Mouse (Mus musculus): Measurements from ENCODE around the gene Arnt2. TPM values are rescaled to one million over a fixed set of nuclear protein-coding genes. Genes with fewer than 3 reads are reported as not detected.

The Arnt2 gene
- total RNA-seq (2022), result 100 to 1,000 TPM; 149 to 171 (median 168) TPM

GRCm38 (mm10) chr7:84409896-84410521 is at the start of gene Arnt2:
Arnt2 (minus strand) TSS chr7:84410176.
- DNase-seq (ENCODE audit: low spot score in 2 of 2), result peak; percentile 77 to 86

DNA sequence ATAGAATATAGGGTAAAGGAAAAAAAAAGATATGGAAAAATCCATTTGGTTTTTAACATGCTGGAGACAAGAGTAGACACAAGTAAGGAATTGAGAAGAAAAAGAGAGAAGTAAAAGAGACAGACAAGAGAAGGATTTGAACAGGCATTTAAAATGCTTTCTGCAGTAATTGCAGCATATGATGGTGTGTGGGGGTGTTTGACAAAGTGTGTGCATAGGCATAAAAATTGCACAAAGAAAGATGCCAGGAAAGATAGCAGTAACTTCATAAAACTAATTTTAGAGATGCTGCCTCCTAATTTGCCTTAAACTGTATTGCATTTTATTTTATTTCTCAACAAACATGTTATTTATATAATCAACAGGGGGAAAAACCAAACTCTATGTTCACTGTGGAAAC is 41.7 kb upstream of the Arnt2 start:
- DNase-seq (ENCODE audit: low spot score in 2 of 2), result no peak

GRCm38 (mm10) chr7:84449066-84449465 is 39.1 kb upstream of the Arnt2 start:
- DNase-seq (ENCODE audit: low spot score in 2 of 2), result peak; percentile 77 to 84

DNA sequence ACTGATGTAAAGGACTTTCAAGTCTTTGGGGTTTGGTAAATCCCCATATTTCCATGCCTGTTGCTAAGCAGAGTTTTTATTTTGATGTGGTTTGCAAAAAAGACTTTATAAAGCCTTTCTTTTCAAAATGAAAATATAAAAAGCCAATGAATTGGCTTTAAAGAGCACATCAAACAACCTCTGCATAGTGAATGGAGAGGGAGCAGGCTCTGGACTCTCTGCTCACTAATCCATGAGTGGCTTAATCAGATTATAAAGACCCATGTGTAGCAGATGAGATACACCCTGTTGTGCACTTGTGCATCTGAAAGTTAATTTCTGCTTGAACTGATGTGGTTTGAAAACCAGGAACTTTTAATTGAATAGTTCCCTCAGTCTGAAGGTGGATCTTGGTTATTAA is 38.5 kb upstream of the Arnt2 start:
- DNase-seq (ENCODE audit: low spot score in 2 of 2), result no peak

DNA sequence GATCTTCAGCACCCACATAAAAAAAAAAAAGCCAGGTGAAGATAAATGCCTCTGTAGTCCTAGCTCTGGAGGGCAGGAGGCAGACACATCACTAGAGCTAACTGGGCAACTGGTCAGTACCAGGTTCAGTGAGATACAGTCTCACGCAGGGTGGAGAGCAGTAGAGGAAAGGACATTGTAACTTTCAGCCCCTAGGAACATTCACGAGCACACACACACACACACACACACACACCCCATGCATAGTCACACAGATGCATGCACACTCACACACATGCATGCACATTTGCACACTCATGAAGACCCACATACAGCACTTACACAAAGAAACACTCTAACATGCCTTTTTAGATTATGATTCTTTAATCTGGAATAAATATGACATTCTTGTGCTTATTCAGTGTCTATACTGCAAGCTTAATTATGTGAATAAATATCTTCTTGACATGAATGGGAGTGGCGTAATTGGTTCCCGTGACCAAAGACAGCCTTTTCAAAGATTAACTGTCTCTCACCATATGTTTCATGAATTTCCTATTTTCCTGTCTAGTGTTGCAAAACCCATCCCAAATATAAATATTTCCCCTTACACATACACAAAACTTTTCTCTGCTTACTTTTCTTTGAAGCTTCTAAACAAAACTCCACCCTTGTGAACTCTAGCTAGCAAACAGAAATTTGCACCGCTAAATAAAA is 37.9 kb upstream of the Arnt2 start:
- DNase-seq (ENCODE audit: low spot score in 2 of 2), result no peak

DNA sequence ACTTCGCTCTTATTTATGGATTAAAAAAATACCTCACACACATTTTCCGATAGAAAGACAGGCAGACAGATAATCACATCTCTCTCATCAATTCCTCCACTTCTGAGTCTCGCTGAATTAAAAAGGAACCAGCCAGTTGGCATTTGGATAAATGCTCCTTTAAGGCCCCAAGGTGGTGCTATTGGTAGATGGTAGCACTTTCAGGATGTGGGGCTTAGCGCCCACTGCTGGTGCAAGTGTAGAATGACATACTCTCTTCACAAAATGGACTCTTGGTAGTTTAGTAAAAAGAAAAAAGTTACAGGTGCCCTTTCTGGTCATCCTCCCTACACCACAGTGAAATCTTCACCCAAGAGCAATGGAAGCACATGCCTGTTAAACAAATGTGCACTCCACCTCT is 37.1 kb upstream of the Arnt2 start:
- peak; percentile 49 to 52 for DNase-seq (ENCODE audit: low spot score in 2 of 2)

- DNase-seq (ENCODE audit: low spot score in 2 of 2), result no peak
These were observed 32.5 kb upstream of the Arnt2 start for GRCm38 (mm10) chr7:84442343-84442911.

GRCm38 (mm10) chr7:84439606-84440005 is 29.6 kb upstream of the Arnt2 start:
- no peak for DNase-seq (ENCODE audit: low spot score in 2 of 2)

GRCm38 (mm10) chr7:84434901-84435300 is 24.9 kb upstream of the Arnt2 start:
- no peak for DNase-seq (ENCODE audit: low spot score in 2 of 2)

DNA sequence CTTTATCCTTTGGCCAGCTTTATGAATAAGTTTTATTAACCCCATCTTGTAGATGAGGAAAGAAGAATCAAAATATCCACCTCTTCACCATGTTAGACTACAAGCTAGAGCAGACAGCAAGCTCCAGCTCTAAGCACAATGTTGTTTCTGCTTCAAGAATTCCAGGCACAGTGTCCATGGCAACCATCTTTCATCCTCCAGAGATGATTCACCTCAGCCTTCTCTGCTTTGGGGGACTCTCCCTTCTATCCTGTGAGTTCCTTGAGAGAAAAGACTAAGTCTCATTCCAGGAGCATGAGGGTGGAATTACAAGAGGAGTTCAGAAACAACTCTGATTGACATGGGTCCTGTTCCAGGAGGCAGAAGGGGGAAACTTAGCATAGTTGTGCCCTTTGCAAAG is 22.2 kb upstream of the Arnt2 start:
- peak; percentile 33 to 34 for DNase-seq (ENCODE audit: low spot score in 2 of 2)

DNA sequence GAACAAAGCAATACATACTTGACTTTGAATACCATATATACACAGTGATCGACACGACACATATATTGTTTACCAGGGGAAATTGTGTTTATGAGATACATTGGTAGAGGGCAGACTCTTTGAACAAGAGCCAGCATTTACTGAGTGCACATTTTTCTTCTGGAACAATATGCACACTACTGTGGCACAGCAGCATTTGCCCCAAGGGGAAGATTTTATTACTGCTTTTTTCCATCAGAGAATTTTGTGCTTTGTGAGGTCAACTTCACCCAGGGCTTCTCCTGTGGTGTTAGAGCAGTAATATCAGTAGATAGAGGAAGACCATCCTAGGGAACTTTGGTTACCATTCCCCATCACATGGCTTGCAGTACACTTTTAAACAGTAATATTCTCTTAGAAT is 17.2 kb upstream of the Arnt2 start:
- DNase-seq (ENCODE audit: low spot score in 2 of 2), result no peak

DNA sequence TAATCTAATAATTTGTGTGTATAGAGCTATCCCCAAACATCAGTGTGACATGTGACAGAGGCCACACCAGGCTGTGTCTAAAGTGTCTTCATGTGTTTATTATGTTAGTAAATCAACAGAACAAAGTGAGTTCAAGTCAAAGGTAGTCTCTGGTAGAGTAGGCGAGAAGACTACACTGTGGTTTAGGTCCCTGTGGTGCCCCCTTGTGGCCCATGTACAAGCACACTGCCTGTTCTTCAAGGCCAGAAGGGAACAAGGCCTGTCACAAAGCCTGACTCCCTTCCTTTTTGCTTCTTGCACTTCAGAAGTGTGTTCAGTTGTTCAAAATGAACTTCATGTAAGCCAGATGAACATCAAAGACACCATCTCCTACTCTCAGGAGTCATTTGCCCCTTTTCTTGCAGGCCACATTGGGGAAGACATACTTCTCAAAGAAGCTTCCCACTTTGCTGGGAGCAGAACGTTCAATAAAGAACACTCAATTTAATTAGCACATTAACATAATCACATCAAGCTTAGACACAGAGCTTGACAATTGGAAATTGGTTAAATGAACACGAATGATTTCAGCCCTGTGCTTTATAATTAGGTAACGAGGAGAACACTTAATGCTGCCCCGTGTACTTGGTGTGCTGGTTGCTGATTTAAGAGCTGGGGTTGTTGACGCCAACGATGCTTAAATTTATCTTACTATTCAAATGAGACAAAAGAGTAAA is 14.9 kb upstream of the Arnt2 start:
- peak; percentile 29 to 48 for DNase-seq (ENCODE audit: low spot score in 2 of 2)

- no peak for DNase-seq (ENCODE audit: low spot score in 2 of 2)
These were observed 11.8 kb upstream of the Arnt2 start for GRCm38 (mm10) chr7:84421753-84422152.

DNA sequence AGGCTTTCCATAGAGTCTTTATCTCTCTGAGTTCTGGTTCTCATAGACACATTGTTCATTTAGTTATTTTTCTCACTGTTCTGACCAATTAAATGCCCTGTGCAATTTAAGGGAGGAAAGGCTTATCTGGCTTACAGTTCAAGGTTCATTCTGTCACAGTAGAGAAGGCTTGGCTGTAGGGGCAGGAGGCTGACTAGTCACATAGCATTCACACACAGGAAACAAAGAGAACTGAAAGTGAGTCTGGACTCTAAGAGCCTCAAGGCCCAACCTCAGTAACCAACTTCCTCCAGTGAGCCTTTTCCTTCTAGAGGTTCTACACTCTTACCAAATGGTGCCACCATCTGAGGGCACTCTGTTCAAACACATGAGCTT is 11.3 kb upstream of the Arnt2 start:
- no peak for DNase-seq (ENCODE audit: low spot score in 2 of 2)

DNA sequence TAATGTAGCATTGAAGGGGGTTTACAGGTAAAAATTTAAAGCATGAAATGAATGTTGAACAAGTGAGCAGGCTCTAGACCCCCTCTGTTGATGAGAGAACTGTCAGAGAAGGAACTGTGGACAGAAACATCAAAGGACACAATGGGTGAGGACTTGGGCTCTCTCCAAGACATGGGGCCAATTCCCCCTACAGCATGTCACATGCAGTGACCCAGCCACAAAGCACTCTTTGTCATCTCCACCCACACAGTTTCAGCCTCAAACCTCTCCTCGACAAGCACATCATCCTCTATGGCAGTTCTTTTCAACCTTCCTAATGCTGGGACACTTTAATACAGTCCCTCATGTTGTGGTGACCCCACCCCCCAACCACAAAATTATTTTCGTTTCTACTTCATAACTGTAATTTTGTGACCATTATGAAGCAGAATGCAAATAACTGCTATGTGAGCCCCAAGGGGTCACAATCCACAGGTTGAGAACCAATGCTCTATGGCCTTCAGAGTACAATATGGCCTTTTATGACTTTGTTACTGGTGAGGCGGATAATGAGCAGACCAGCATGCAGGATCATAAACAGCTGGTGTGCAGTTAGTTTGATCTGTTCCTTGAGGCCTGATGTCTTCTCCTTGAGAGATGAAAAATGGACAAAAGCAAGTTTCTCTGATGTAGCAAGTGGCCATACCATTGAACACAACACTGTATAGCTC is 10.8 kb upstream of the Arnt2 start:
- peak in 1 of 2 experiments; percentile 34 for DNase-seq (ENCODE audit: low spot score in 2 of 2)

DNA sequence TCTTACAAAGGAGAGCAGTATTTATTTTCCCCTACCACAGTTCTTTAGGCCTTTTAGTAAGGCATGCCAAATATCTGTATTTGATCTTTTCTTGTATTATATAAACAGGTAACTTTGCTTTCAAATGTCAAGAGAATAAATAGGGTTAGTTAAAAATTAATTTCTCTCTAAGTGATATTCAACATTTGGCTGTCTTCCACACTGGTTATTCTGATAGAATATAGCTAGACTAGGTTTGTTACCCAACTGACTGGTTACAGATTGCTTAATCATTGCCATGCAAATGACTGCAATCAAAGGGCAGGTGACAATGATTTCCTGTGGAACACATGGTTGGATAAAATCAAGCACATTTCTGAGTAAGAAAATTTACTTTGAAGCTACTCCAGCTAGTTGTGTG is 7.5 kb upstream of the Arnt2 start:
- DNase-seq (ENCODE audit: low spot score in 2 of 2), result no peak

DNA sequence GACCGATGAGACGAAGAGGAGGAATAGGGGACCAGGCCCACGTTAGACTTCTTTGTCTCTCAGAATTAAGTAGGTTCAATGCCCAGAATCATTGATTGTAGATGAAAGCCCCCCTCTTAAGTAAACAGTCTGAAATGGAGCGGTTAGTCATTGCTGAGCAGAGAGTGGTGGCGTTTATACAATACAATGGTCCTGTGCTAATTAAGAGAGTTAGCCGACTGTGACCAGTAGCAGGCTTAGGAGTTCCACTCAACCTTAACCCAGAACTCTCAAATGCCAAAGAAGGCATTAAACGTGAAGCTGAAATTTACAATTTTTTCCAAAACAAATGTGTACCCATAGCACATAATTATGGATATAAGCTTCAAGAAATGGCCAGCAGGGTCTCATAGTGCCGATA is 2.6 kb upstream of the Arnt2 start:
- no peak for DNase-seq (ENCODE audit: low spot score in 2 of 2)

- DNase-seq (ENCODE audit: low spot score in 2 of 2), result peak; percentile 44 to 58
These were observed 608 bp downstream of the Arnt2 start for GRCm38 (mm10) chr7:84409241-84409895.

- DNase-seq (ENCODE audit: low spot score in 2 of 2), result no peak
These were observed 1.7 kb downstream of the Arnt2 start for GRCm38 (mm10) chr7:84408282-84408681.

DNA sequence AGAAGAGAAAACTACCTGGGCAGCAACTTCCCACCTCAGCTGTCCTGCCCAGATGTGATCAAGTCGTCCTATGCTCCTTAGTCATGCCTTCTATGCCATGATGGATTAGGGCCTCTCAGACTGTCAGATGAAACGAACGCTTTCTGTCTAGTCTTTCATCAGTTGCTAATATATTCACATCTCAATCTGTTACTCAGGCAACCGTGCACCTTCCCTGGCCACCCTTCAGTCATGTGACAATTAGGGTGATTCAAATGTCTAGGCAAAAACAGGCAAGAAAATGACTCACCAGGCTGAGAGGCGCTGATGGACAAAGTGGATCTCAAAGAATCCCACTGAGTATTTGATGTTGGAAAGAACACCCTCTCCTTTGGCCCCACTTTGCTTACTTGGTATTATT is 6.6 kb downstream of the Arnt2 start:
- DNase-seq (ENCODE audit: low spot score in 2 of 2), result no peak
